Mouse (Mus musculus): ENCODE data around the gene Cd300ld3. TPM values are rescaled to one million over a fixed set of nuclear protein-coding genes. Genes with fewer than 3 reads are reported as not detected.

Gene Cd300ld3
- polyA plus RNA-seq, 1 experiment from 2014 or later: not detected

DNA sequence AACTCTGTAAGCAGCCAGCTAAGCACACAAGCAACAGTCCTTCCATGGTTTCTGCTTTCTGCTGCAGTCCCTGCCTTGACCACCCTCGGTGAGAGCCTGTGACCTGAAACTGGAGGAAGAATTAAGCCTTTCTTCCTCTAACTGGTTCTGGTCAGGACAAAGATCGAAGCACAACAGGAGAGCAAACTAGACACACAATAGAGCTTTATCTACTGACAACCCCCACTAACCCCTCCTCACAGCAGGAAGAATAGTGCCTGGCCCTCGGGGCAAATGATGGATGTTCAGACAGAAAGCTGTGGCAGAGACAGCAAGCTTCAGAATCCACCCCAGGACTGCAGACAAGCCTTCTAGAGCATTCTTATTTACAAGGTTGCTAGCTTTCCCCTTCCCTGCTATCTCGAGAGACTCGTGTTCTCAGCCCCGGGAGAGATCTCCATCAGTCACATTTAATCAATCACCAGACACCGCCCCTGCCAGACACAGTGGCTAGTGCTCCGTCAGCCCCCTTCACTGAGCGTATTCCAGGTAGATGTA is 22.9 kb upstream of the Cd300ld3 start:
- Histone ChIP-seq H3K9ac (ENCODE audit: low read length) (no peak overlapping the region), H3K27ac (ENCODE audit: low read depth) (0 out of 2 replicates have a peak overlapping the region, but pooled peaks have one; percentile 18)
- 16% methylated on average over 9 of the region's 9 CpGs for whole genome bisulfite sequencing

DNA sequence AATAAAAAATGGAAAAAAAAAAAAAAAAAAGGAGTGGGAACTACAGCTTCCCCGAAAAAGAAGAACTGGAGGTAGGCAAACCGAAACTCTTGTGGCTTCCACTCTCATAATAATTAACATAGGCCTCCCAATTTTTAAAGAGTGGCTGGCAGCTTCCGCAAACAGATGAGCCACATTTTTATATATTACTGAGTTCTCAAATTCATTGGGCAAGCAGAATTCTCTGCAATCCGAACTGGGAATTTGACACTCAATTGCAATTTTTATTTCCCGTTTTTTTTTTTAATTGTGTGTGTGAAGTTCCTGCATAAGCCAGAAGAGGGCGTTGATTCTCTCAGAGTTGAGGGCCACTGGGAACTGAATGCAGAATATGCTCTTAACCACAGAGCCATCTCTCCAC is 18.6 kb upstream of the Cd300ld3 start:
- H3K4me1 ChIP-seq (replicated peaks; ENCODE audit: control insufficient read depth, insufficient read depth, low read length): peaks cover 11% of the 10 kb centered on the region
- DNase-seq (ENCODE audit: low spot score) (no peak), ATAC-seq (replicated peaks; ENCODE audit: low FRiP score, low TSS enrichment, low read depth) (no peak)
- no peaks in the 10 kb centered on the region for H3K9me3 ChIP-seq (ENCODE audit: control insufficient read depth, low read length)
- H3K27ac ChIP-seq (ENCODE audit: low read depth): no peak overlapping the region
- no peak overlapping the region for H3K9ac ChIP-seq (ENCODE audit: low read length)
- H3K36me3 ChIP-seq (ENCODE audit: control insufficient read depth, insufficient read depth, low read length): no peaks in the 10 kb centered on the region
- no peak overlapping the region for H3K4me3 ChIP-seq (ENCODE audit: low read depth, low read length)
- H3K27me3 ChIP-seq (replicated peaks; ENCODE audit: control insufficient read depth, insufficient read depth, low read length): no peaks in the 10 kb centered on the region
- H3K4me2 ChIP-seq (ENCODE audit: low read length): no peak overlapping the region
- WGBS: 68% methylated on average over 6 of the region's 6 CpGs

More for the DNA sequence above, 22.9 kb upstream of the Cd300ld3 start:
- DNase-seq (ENCODE audit: low spot score) (no peak), ATAC-seq (replicated peaks; ENCODE audit: low FRiP score, low TSS enrichment, low read depth) (0 out of 2 replicates have a peak, but pooled peaks have one; percentile 19)
- H3K4me1 ChIP-seq (replicated peaks; ENCODE audit: control insufficient read depth, insufficient read depth, low read length): peaks cover 16% of the 10 kb centered on the region
- H3K27me3 ChIP-seq (replicated peaks; ENCODE audit: control insufficient read depth, insufficient read depth, low read length): no peaks in the 10 kb centered on the region
- no peak overlapping the region for H3K4me3 ChIP-seq (ENCODE audit: low read depth, low read length)
- peak overlapping the region; percentile 38 for H3K4me2 ChIP-seq (ENCODE audit: low read length)
- H3K9me3 ChIP-seq (ENCODE audit: control insufficient read depth, low read length): no peaks in the 10 kb centered on the region
- no peaks in the 10 kb centered on the region for H3K36me3 ChIP-seq (ENCODE audit: control insufficient read depth, insufficient read depth, low read length)

DNA sequence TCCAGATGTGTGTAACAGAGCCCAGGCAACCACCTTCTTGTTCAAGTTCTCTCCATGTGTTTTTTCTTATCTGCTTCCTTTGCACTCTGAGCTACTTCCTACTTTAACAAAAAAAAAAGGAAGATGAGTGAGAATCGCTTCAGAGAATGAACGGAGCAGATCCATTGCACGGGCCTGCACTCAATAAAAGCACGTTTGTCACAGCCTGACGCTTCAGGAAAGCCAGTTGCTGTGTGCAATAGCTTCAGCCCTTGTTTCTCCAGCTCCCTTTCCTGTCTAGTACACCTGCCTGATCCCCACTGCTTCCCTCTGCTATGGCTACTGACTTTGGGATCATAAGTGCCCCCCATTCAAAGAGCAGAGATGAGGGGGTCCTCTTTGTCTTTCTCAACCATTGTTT is 13.9 kb upstream of the Cd300ld3 start, which contains the start of gene Cd300e:
TSS of gene Cd300e (minus strand) at position 101 of the 400 bp plus-strand sequence.
- Histone ChIP-seq H3K4me3 (ENCODE audit: low read depth, low read length) (no peak within 1 kb of the TSS), H3K9ac (ENCODE audit: low read length) (no peak within 1 kb of the TSS), H3K36me3 (ENCODE audit: control insufficient read depth, insufficient read depth, low read length) (no peaks in the 10 kb centered on the region), H3K9me3 (ENCODE audit: control insufficient read depth, low read length) (no peaks in the 10 kb centered on the region), H3K4me2 (ENCODE audit: low read length) (no peak within 1 kb of the TSS), H3K27ac (ENCODE audit: low read depth) (no peak within 1 kb of the TSS), H3K27me3 (replicated peaks; ENCODE audit: control insufficient read depth, insufficient read depth, low read length) (no peaks in the 10 kb centered on the region), H3K4me1 (replicated peaks; ENCODE audit: control insufficient read depth, insufficient read depth, low read length) (no peaks in the 10 kb centered on the region)
- 31% methylated on average over 5 of the region's 5 CpGs for WGBS
- no peak for DNase-seq (ENCODE audit: low spot score)
- ATAC-seq (replicated peaks; ENCODE audit: low FRiP score, low TSS enrichment, low read depth): no peak

DNA sequence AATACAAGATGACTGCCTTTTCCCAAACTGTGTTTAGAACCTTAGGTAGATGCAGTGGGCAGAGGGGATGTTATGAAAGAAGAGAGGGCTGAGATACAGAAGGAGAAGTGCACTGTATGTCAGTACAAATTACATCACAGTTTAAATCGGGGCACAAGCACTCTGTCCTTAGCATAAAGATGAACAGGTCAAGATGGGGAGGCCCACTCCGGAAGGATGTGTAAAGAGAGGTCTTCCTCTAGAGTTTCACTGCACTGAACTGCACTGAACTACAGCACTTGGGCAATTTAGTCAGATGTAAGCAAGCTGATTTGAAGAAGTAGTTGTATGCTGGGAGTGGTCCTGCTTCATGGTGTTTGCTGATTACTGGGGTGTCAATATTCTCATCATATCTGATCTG is 11.6 kb upstream of the Cd300ld3 start:
- ATAC-seq (replicated peaks; ENCODE audit: low FRiP score, low TSS enrichment, low read depth) (no peak), DNase-seq (ENCODE audit: low spot score) (no peak)
- no peak overlapping the region for H3K4me3 ChIP-seq (ENCODE audit: low read depth, low read length)
- H3K4me2 ChIP-seq (ENCODE audit: low read length): no peak overlapping the region
- WGBS: 84% methylated on average over 2 of the region's 2 CpGs
- H3K27me3 ChIP-seq (replicated peaks; ENCODE audit: control insufficient read depth, insufficient read depth, low read length): no peaks in the 10 kb centered on the region
- H3K4me1 ChIP-seq (replicated peaks; ENCODE audit: control insufficient read depth, insufficient read depth, low read length): no peaks in the 10 kb centered on the region
- no peak overlapping the region for H3K9ac ChIP-seq (ENCODE audit: low read length)
- H3K27ac ChIP-seq (ENCODE audit: low read depth): no peak overlapping the region
- H3K36me3 ChIP-seq (ENCODE audit: control insufficient read depth, insufficient read depth, low read length): no peaks in the 10 kb centered on the region
- H3K9me3 ChIP-seq (ENCODE audit: control insufficient read depth, low read length): no peaks in the 10 kb centered on the region

DNA sequence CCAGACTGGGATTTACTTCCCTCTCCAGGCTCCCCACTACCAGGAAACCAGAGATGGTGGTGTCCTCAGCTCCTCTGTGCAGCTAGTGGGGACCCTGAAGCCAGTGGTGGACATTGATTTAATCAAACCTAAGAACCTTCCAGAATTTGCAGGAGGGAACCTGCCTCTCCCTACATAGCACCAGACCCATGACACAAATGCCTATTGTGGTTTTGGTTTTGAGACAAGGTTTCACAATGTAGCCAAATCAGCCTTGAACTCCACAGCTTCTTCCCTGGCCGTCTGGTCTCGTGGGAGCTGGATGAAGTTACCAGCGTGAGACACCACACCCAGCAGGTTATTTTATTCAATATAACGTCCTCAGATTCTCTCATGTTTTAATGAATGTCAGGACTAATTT is 10.5 kb upstream of the Cd300ld3 start:
- Histone ChIP-seq H3K9me3 (ENCODE audit: control insufficient read depth, low read length) (no peaks in the 10 kb centered on the region), H3K27ac (ENCODE audit: low read depth) (no peak overlapping the region), H3K4me2 (ENCODE audit: low read length) (no peak overlapping the region), H3K9ac (ENCODE audit: low read length) (no peak overlapping the region), H3K4me1 (replicated peaks; ENCODE audit: control insufficient read depth, insufficient read depth, low read length) (no peaks in the 10 kb centered on the region), H3K36me3 (ENCODE audit: control insufficient read depth, insufficient read depth, low read length) (no peaks in the 10 kb centered on the region), H3K4me3 (ENCODE audit: low read depth, low read length) (no peak overlapping the region), H3K27me3 (replicated peaks; ENCODE audit: control insufficient read depth, insufficient read depth, low read length) (no peaks in the 10 kb centered on the region)
- DNase-seq (ENCODE audit: low spot score): no peak
- 78% methylated on average over 4 of the region's 4 CpGs for WGBS
- ATAC-seq (replicated peaks; ENCODE audit: low FRiP score, low TSS enrichment, low read depth): no peak

DNA sequence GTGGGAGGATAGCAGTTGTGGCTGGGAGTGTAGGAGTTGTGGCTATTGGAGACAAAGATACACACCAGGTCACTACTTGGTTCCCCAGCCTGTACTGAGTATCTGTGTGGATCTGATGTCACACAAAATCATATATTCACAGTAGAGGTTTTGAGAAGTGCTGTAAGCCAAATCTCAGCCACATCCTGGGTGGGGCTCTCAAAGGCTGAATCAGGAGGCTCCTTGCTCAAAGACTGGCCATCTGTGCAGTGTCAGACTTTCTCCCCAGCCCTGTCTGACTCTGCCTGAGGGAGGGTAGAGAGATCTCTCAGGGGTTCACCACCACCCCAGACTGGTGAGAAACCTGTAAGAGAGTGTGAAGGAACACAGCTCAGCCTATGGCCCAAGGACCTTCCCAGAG is 6.3 kb upstream of the Cd300ld3 start:
- H3K36me3 ChIP-seq (ENCODE audit: control insufficient read depth, insufficient read depth, low read length): no peaks in the 10 kb centered on the region
- no peaks in the 10 kb centered on the region for H3K27me3 ChIP-seq (replicated peaks; ENCODE audit: control insufficient read depth, insufficient read depth, low read length)
- H3K4me1 ChIP-seq (replicated peaks; ENCODE audit: control insufficient read depth, insufficient read depth, low read length): no peaks in the 10 kb centered on the region
- no peak overlapping the region for H3K9ac ChIP-seq (ENCODE audit: low read length)
- no peak overlapping the region for H3K27ac ChIP-seq (ENCODE audit: low read depth)
- DNase-seq (ENCODE audit: low spot score) (no peak), ATAC-seq (replicated peaks; ENCODE audit: low FRiP score, low TSS enrichment, low read depth) (no peak)
- H3K9me3 ChIP-seq (ENCODE audit: control insufficient read depth, low read length): no peaks in the 10 kb centered on the region
- H3K4me2 ChIP-seq (ENCODE audit: low read length): no peak overlapping the region
- H3K4me3 ChIP-seq (ENCODE audit: low read depth, low read length): no peak overlapping the region

DNA sequence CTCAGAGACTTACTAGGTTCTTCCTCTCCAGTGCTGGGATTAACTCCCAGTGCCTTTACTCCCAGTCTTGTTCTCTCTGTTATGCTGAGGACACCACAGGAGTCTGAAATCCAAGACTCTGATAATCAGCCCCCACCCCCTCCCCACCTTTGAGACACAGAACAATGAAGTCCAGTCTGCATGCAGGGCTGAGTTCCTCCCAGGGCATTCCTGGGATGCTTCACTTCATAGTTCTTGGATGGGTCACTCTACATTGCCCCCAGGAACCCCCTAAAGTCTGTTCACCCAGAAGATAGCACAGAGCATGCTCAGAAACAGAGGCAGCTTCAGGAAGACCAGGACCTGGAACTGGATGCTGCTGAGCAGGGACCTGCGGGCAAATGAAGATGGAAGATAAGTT is 4.8 kb upstream of the Cd300ld3 start:
- Histone ChIP-seq H3K9ac (ENCODE audit: low read length) (no peak overlapping the region), H3K27me3 (replicated peaks; ENCODE audit: control insufficient read depth, insufficient read depth, low read length) (no peaks in the 10 kb centered on the region), H3K4me1 (replicated peaks; ENCODE audit: control insufficient read depth, insufficient read depth, low read length) (no peaks in the 10 kb centered on the region), H3K9me3 (ENCODE audit: control insufficient read depth, low read length) (no peaks in the 10 kb centered on the region), H3K27ac (ENCODE audit: low read depth) (no peak overlapping the region), H3K4me3 (ENCODE audit: low read depth, low read length) (no peak overlapping the region), H3K4me2 (ENCODE audit: low read length) (no peak overlapping the region), H3K36me3 (ENCODE audit: control insufficient read depth, insufficient read depth, low read length) (no peaks in the 10 kb centered on the region)
- DNase-seq (ENCODE audit: low spot score): no peak
- ATAC-seq (replicated peaks; ENCODE audit: low FRiP score, low TSS enrichment, low read depth): no peak
- WGBS: 94% methylated on average over 1 of the region's 1 CpGs

DNA sequence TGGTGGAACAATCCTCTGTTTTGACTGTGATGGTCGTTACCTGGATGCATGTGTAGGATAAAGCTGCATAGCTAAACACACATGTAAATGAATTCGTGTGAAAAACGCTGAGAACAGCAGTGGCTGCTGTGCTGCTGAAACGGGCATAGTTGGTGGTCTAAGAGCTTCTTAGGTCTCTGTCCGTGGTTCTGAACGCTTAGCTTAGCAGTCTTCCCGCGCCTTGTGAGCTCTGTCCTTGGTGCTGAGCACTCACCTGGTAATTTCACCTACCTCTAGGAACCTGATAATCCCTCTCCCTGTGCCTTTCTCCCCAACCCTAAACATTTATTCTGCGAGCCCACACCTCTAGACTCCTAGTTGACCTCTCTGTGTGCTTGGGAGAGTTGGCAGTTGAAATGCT is 4.0 kb upstream of the Cd300ld3 start:
- peak; percentile 85 for DNase-seq (ENCODE audit: low spot score)

DNA sequence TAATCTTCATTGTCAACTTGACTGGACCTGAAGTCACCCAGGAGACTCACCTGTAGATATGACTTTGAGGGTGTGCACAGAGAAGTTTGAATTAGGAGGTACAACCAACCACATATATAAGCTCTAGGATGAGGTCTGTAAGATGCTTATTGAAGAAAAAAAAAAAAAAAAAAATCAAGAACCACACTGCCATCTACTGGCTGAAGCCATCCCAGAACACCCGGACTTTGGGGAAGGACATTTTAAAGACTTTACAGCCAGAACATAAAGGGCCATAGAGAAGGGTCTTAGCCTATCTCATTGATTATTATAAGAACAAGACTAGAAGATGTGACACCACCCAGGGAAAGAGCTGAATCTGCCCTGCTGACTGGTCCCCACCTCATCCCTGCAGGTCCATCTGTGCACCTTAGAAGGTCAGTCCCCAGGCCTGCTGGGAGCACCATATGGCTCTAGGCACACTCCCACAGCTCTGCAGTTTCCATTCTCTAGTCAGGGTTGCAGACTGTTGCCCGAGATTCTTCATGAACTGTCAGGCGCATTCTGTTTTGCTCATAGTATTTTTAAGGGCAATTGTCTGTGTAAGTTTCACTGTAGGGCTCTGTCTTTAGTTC is 1.2 kb upstream of the Cd300ld3 start:
- H3K4me3 ChIP-seq (ENCODE audit: low read depth, low read length): no peak overlapping the region
- no peaks in the 10 kb centered on the region for H3K27me3 ChIP-seq (replicated peaks; ENCODE audit: control insufficient read depth, insufficient read depth, low read length)
- H3K9ac ChIP-seq (ENCODE audit: low read length): no peak overlapping the region
- H3K4me2 ChIP-seq (ENCODE audit: low read length): no peak overlapping the region
- ATAC-seq (replicated peaks; ENCODE audit: low FRiP score, low TSS enrichment, low read depth) (no peak), DNase-seq (ENCODE audit: low spot score) (no peak)
- H3K27ac ChIP-seq (ENCODE audit: low read depth): no peak overlapping the region
- H3K4me1 ChIP-seq (replicated peaks; ENCODE audit: control insufficient read depth, insufficient read depth, low read length): no peaks in the 10 kb centered on the region
- no peaks in the 10 kb centered on the region for H3K9me3 ChIP-seq (ENCODE audit: control insufficient read depth, low read length)
- 41% methylated on average over 3 of the region's 3 CpGs for WGBS
- H3K36me3 ChIP-seq (ENCODE audit: control insufficient read depth, insufficient read depth, low read length): no peaks in the 10 kb centered on the region

More for the DNA sequence above, 4.0 kb upstream of the Cd300ld3 start:
- Histone ChIP-seq H3K4me2 (ENCODE audit: low read length) (no peak overlapping the region), H3K4me1 (replicated peaks; ENCODE audit: control insufficient read depth, insufficient read depth, low read length) (no peaks in the 10 kb centered on the region), H3K4me3 (ENCODE audit: low read depth, low read length) (no peak overlapping the region), H3K27ac (ENCODE audit: low read depth) (no peak overlapping the region), H3K9ac (ENCODE audit: low read length) (no peak overlapping the region), H3K27me3 (replicated peaks; ENCODE audit: control insufficient read depth, insufficient read depth, low read length) (no peaks in the 10 kb centered on the region), H3K9me3 (ENCODE audit: control insufficient read depth, low read length) (no peaks in the 10 kb centered on the region), H3K36me3 (ENCODE audit: control insufficient read depth, insufficient read depth, low read length) (no peaks in the 10 kb centered on the region)
- WGBS: 2% methylated on average over 9 of the region's 9 CpGs
- ATAC-seq (replicated peaks; ENCODE audit: low FRiP score, low TSS enrichment, low read depth): no peak

All from intestine, embryonic 14.5 days (tissue).